Mouse (Mus musculus) liver, embryonic 13.5 days (tissue): ENCODE results near the gene Cct3. TPM values are rescaled to one million over a fixed set of nuclear protein-coding genes. Genes with fewer than 3 reads are reported as not detected.
"Not testable (repeated sequence)": the region's sequence is repeated elsewhere in the genome, so short reads cannot be mapped to it uniquely, and the experiment has no call there.

Experiments
- ATAC-seq: fragments of 200-750 bp; cut with Nextera tagmentation; 2 replicates; pipeline ENCODE4 v1.8.0; 2017; ENCODE audit warnings: low read depth, mild to moderate bottlenecking, moderate number of reproducible peaks, moderate library complexity
- DNase-seq: peaks from one replicate; pipeline ENCODE4 v3.0.0; 2022
- H3K27ac ChIP-seq: fragments of 300-500 bp; sonication (generic); 2 replicates; pipeline ENCODE4 v1.5.1; 2015; ENCODE audit warnings: moderate library complexity, mild to moderate bottlenecking, inconsistent platforms
- H3K27me3 ChIP-seq: fragments of 300-500 bp; sonication (generic); 2 replicates; pipeline ENCODE4 v1.6.1; 2015; ENCODE audit warnings: mild to moderate bottlenecking, inconsistent platforms
- H3K36me3 ChIP-seq: fragments of 300-500 bp; sonication (generic); 2 replicates; pipeline ENCODE4 v1.6.1; 2015; ENCODE audit warnings: mild to moderate bottlenecking, inconsistent platforms
- H3K4me1 ChIP-seq: fragments of 300-500 bp; sonication (generic); replicated peaks from 2 replicates; pipeline ENCODE4 v1.6.1; 2015; ENCODE audit warnings: inconsistent platforms
- H3K4me2 ChIP-seq: fragments of 300-500 bp; sonication (generic); 2 replicates; pipeline ENCODE4 v1.6.1; 2015; ENCODE audit warnings: inconsistent platforms, mild to moderate bottlenecking, moderate library complexity
- H3K4me3 ChIP-seq: fragments of 300-500 bp; sonication (generic); replicated peaks from 2 replicates; pipeline ENCODE4 v1.5.1; 2015; ENCODE audit warnings: mild to moderate bottlenecking, inconsistent platforms
- H3K9ac ChIP-seq: fragments of 300-500 bp; sonication (generic); 2 replicates; pipeline ENCODE4 v1.6.1; 2015; ENCODE audit warnings: mild to moderate bottlenecking, inconsistent platforms
- H3K9me3 ChIP-seq: fragments of 300-500 bp; sonication (generic); replicated peaks from 2 replicates; pipeline ENCODE4 v1.6.1; 2016; ENCODE audit warnings: inconsistent platforms
- WGBS: fragments of 180-500 bp; shearing (Covaris S2); methylation state at CpG from one replicate; pipeline ENCODE4 v1.1.7; 2015; ENCODE audit not compliant: insufficient replicate concordance; 5-methylcytosine and 5-hydroxymethylcytosine counted together
- polyA plus RNA-seq: library from polyadenylated mRNA; unstranded; fragments of >200 nt; fragmentation: Nextera tagmentation; extraction: Ambion mirVana; gene quantifications from 2 replicates; pipeline ENCODE4 v1.2.1, GENCODE M21; 2015

Cct3 gene
- polyA plus RNA-seq = 376 and 404 TPM in 2 replicates

- peak within 1 kb of the TSS; percentile 85 for H3K4me2 ChIP-seq
- H3K36me3 ChIP-seq = peaks cover 29% of the 10 kb centered on the region
- 0% methylated on average over 44 of the region's 44 CpGs for WGBS
- ATAC-seq (peak; percentile 98), DNase-seq (peak; percentile 93)
- peak within 1 kb of the TSS; percentile 90 for H3K9ac ChIP-seq
- H3K4me3 ChIP-seq = peak within 1 kb of the TSS; percentile 89
- H3K27me3 ChIP-seq = no peaks in the 10 kb centered on the region
- no peaks in the 10 kb centered on the region for H3K9me3 ChIP-seq
- peak within 1 kb of the TSS; percentile 95 for H3K27ac ChIP-seq
- H3K4me1 ChIP-seq = peaks cover 31% of the 10 kb centered on the region
These were observed at the start of gene Cct3, which contains the start of gene Tsacc for GRCm38 (mm10) chr3:88296561-88297318. Cct3 (plus strand) TSS chr3:88297116. Tsacc (minus strand) TSS chr3:88296999.

- Histone ChIP-seq H3K4me1 (0 out of 2 replicates have a peak, but pooled peaks cover 6% of the 10 kb centered on the region), H3K4me3 (no peak overlapping the region), H3K27me3 (peaks cover 39% of the 10 kb centered on the region), H3K36me3 (no peaks in the 10 kb centered on the region), H3K27ac (no peak overlapping the region), H3K9me3 (no peaks in the 10 kb centered on the region), H3K9ac (no peak overlapping the region), H3K4me2 (no peak overlapping the region)
- DNase-seq = no peak
- no peak for ATAC-seq
- WGBS = 54% methylated on average over 9 of the region's 9 CpGs
These were observed 49.2 kb upstream of the Cct3 start for GRCm38 (mm10) chr3:88247666-88248065.

- no peak overlapping the region for H3K4me3 ChIP-seq
- DNase-seq (no peak), ATAC-seq (no peak)
- 0 out of 2 replicates have a peak, but pooled peaks cover 6% of the 10 kb centered on the region for H3K4me1 ChIP-seq
- no peak overlapping the region for H3K27ac ChIP-seq
- H3K36me3 ChIP-seq = no peaks in the 10 kb centered on the region
- peaks cover 39% of the 10 kb centered on the region for H3K27me3 ChIP-seq
- no peaks in the 10 kb centered on the region for H3K9me3 ChIP-seq
- H3K4me2 ChIP-seq = no peak overlapping the region
- 66% methylated on average over 11 of the region's 11 CpGs for WGBS
- no peak overlapping the region for H3K9ac ChIP-seq
These were observed 48.5 kb upstream of the Cct3 start for GRCm38 (mm10) chr3:88248406-88248805.

GRCm38 (mm10) chr3:88252739-88253138 lies 44.2 kb upstream of the Cct3 start:
- peak; percentile 59 for ATAC-seq
- H3K27me3 ChIP-seq = peaks cover 59% of the 10 kb centered on the region

GRCm38 (mm10) chr3:88254268-88254926 lies 42.5 kb upstream of the Cct3 start, which contains the start of gene Rhbg:
Rhbg (minus strand) TSS chr3:88254709.
- H3K4me2 ChIP-seq = peak within 1 kb of the TSS; percentile 60
- peak within 1 kb of the TSS; percentile 55 for H3K4me3 ChIP-seq
- H3K27ac ChIP-seq = no peak within 1 kb of the TSS
- WGBS = 2% methylated on average over 34 of the region's 34 CpGs
- H3K4me1 ChIP-seq = peaks cover 17% of the 10 kb centered on the region
- no peaks in the 10 kb centered on the region for H3K9me3 ChIP-seq
- peak within 1 kb of the TSS; percentile 46 for H3K9ac ChIP-seq
- ATAC-seq (0 out of 2 replicates have a peak, but pooled peaks have one; percentile 10), DNase-seq (no peak)
- peaks cover 62% of the 10 kb centered on the region for H3K27me3 ChIP-seq
- no peaks in the 10 kb centered on the region for H3K36me3 ChIP-seq

More at GRCm38 (mm10) chr3:88252739-88253138, 44.2 kb upstream of the Cct3 start:
- Histone ChIP-seq H3K4me3 (no peak overlapping the region), H3K36me3 (no peaks in the 10 kb centered on the region), H3K4me1 (peaks cover 17% of the 10 kb centered on the region), H3K4me2 (peak overlapping the region; percentile 60; the same call in 1 of the 2 replicates), H3K27ac (peak overlapping the region; percentile 29; the same call in 1 of the 2 replicates), H3K9ac (no peak overlapping the region), H3K9me3 (no peaks in the 10 kb centered on the region)
- 55% methylated on average over 6 of the region's 6 CpGs for WGBS
- no peak for DNase-seq

GRCm38 (mm10) chr3:88255950-88256349 lies 41.0 kb upstream of the Cct3 start:
- no peak for ATAC-seq
- Histone ChIP-seq H3K4me1 (peaks cover 17% of the 10 kb centered on the region), H3K27me3 (peaks cover 62% of the 10 kb centered on the region), H3K9me3 (no peaks in the 10 kb centered on the region), H3K36me3 (no peaks in the 10 kb centered on the region), H3K4me3 (no peak overlapping the region), H3K4me2 (no peak overlapping the region), H3K27ac (no peak overlapping the region), H3K9ac (no peak overlapping the region)
- 58% methylated on average over 6 of the region's 6 CpGs for WGBS
- DNase-seq = no peak

GRCm38 (mm10) chr3:88256382-88256781 lies 40.5 kb upstream of the Cct3 start:
- Histone ChIP-seq H3K4me1 (peaks cover 17% of the 10 kb centered on the region), H3K27me3 (peaks cover 61% of the 10 kb centered on the region), H3K4me3 (no peak overlapping the region), H3K9ac (no peak overlapping the region), H3K36me3 (no peaks in the 10 kb centered on the region), H3K4me2 (no peak overlapping the region), H3K9me3 (no peaks in the 10 kb centered on the region), H3K27ac (no peak overlapping the region)
- DNase-seq = no peak
- ATAC-seq = no peak
- 39% methylated on average over 7 of the region's 7 CpGs for WGBS

GRCm38 (mm10) chr3:88262346-88262745 lies 34.6 kb upstream of the Cct3 start:
- 63% methylated on average over 3 of the region's 3 CpGs for WGBS
- Histone ChIP-seq H3K27me3 (peaks cover 7% of the 10 kb centered on the region; the same call in 1 of the 2 replicates), H3K4me2 (no peak overlapping the region), H3K4me3 (no peak overlapping the region), H3K36me3 (no peaks in the 10 kb centered on the region), H3K9ac (no peak overlapping the region), H3K9me3 (no peaks in the 10 kb centered on the region), H3K4me1 (no peaks in the 10 kb centered on the region), H3K27ac (no peak overlapping the region)
- DNase-seq = no peak
- ATAC-seq = no peak

GRCm38 (mm10) chr3:88268014-88268413 lies 28.9 kb upstream of the Cct3 start:
- not testable (repeated sequence) for H3K4me1 ChIP-seq, H3K27ac ChIP-seq, H3K36me3 ChIP-seq, H3K4me3 ChIP-seq, H3K9me3 ChIP-seq, ATAC-seq, H3K9ac ChIP-seq, H3K27me3 ChIP-seq, H3K4me2 ChIP-seq, DNase-seq
- WGBS = 32% methylated on average over 6 of the region's 6 CpGs

GRCm38 (mm10) chr3:88268991-88269390 lies 27.9 kb upstream of the Cct3 start:
- no peaks in the 10 kb centered on the region for H3K36me3 ChIP-seq
- no peaks in the 10 kb centered on the region for H3K9me3 ChIP-seq
- WGBS = 75% methylated on average over 5 of the region's 5 CpGs
- no peaks in the 10 kb centered on the region for H3K27me3 ChIP-seq
- DNase-seq (no peak), ATAC-seq (no peak)
- H3K27ac ChIP-seq = no peak overlapping the region
- no peaks in the 10 kb centered on the region for H3K4me1 ChIP-seq
- H3K9ac ChIP-seq = no peak overlapping the region
- H3K4me3 ChIP-seq = no peak overlapping the region
- no peak overlapping the region for H3K4me2 ChIP-seq

- H3K27me3 ChIP-seq, ATAC-seq, H3K4me2 ChIP-seq, H3K27ac ChIP-seq, H3K4me3 ChIP-seq, H3K4me1 ChIP-seq, H3K9ac ChIP-seq, DNase-seq, H3K36me3 ChIP-seq, H3K9me3 ChIP-seq: not testable (repeated sequence)
- 54% methylated on average over 2 of the region's 2 CpGs for WGBS
These were observed 25.6 kb upstream of the Cct3 start for GRCm38 (mm10) chr3:88271298-88271697.
